Comparison of ENCODE assay signal across 12 mouse cellular contexts in genomic region chr7:68914344-68914743, GRCm38 (mm10).
DNase-seq lines count a peak whose midpoint lies in the region; ATAC-seq and TF ChIP-seq lines count a peak whose summit lies in the region.
"Had no signal": no experiment of that assay in that cellular context is flagged by ENCODE, and none has a peak within 500 bp of the region (broad histone marks: within the 10 kb centered on the region; RNA-seq: fewer than 3 reads in every experiment).

No protein-coding gene starts in this region.

- no peak overlapping the region for H3K4me3 ChIP-seq in forebrain, embryonic 14.5 days (ENCODE audit: low read depth, low read length)
- no peak overlapping the region for H3K4me3 ChIP-seq in forebrain, embryonic 12.5 days (replicated peaks)
- H3K4me3 ChIP-seq in midbrain, embryonic 11.5 days (ENCODE audit: low read depth, low read length): no peak overlapping the region
- H3K4me3 ChIP-seq in midbrain, embryonic 10.5 days: no peak overlapping the region
- no peak overlapping the region for H3K4me3 ChIP-seq in forebrain, postnatal 0 days (ENCODE audit: low read depth, low read length)
- H3K4me3 ChIP-seq: kidney, embryonic 15.5 days; limb, embryonic 15.5 days had no signal

- H3K9me3 ChIP-seq in forebrain, embryonic 14.5 days (replicated peaks; ENCODE audit: control insufficient read depth, low read length): no peaks in the 10 kb centered on the region
- H3K9me3 ChIP-seq in forebrain, embryonic 12.5 days: no peaks in the 10 kb centered on the region
- H3K9me3 ChIP-seq in midbrain, embryonic 11.5 days (ENCODE audit: control insufficient read depth, low read length): no peaks in the 10 kb centered on the region
- H3K9me3 ChIP-seq in midbrain, embryonic 10.5 days (replicated peaks): no peaks in the 10 kb centered on the region
- H3K9me3 ChIP-seq in forebrain, postnatal 0 days (ENCODE audit: low read length): no peaks in the 10 kb centered on the region
- H3K9me3 ChIP-seq: kidney, embryonic 15.5 days; limb, embryonic 15.5 days had no signal

- H3K9ac ChIP-seq in forebrain, embryonic 14.5 days (ENCODE audit: low read length): no peak overlapping the region
- H3K9ac ChIP-seq in forebrain, embryonic 12.5 days: no peak overlapping the region
- no peak overlapping the region for H3K9ac ChIP-seq in midbrain, embryonic 11.5 days (ENCODE audit: low read length)
- no peak overlapping the region for H3K9ac ChIP-seq in forebrain, postnatal 0 days
- H3K9ac ChIP-seq: kidney, embryonic 15.5 days; limb, embryonic 15.5 days had no signal

- no peak overlapping the region for H3K4me2 ChIP-seq in forebrain, embryonic 14.5 days (ENCODE audit: low read length)
- no peak overlapping the region for H3K4me2 ChIP-seq in forebrain, embryonic 12.5 days
- H3K4me2 ChIP-seq in midbrain, embryonic 11.5 days: no peak overlapping the region
- no peak overlapping the region for H3K4me2 ChIP-seq in forebrain, postnatal 0 days (ENCODE audit: low read depth)
- H3K4me2 ChIP-seq: kidney, embryonic 15.5 days; limb, embryonic 15.5 days had no signal

- H3K4me1 ChIP-seq in forebrain, embryonic 14.5 days (ENCODE audit: control insufficient read depth, insufficient read depth, low read length): no peaks in the 10 kb centered on the region
- H3K4me1 ChIP-seq in forebrain, embryonic 12.5 days: no peaks in the 10 kb centered on the region
- H3K4me1 ChIP-seq in midbrain, embryonic 11.5 days (ENCODE audit: control insufficient read depth, insufficient read depth, low read length): no peaks in the 10 kb centered on the region
- H3K4me1 ChIP-seq in midbrain, embryonic 10.5 days: peaks cover 8% of the 10 kb centered on the region; the same call in 1 of the 2 replicates
- H3K4me1 ChIP-seq in forebrain, postnatal 0 days (ENCODE audit: insufficient read depth): no peaks in the 10 kb centered on the region

- no peak for TF ChIP-seq CTCF in forebrain, postnatal 0 days (IDR thresholded peaks at IDR 0.05; ENCODE audit: low read depth)

- peak; percentile 66 for DNase-seq in forebrain, embryonic 14.5 days (ENCODE audit: low spot score)
- peak; percentile 56 for DNase-seq in midbrain, embryonic 11.5 days (ENCODE audit: low spot score, missing footprints)
- DNase-seq in midbrain, embryonic 10.5 days (ENCODE audit: low spot score): no peak
- peak; percentile 53 for DNase-seq in forebrain, postnatal 0 days
- DNase-seq in left cerebral cortex, postnatal 4 days: peak; percentile 29
- DNase-seq in adrenal gland, postnatal 14 days: no peak
- DNase-seq in spleen, adult 12 weeks (ENCODE audit: low spot score): no peak
- DNase-seq: adrenal gland, adult 2 months; B cell, adult 2 months had no signal

- no peaks in the 10 kb centered on the region for H3K36me3 ChIP-seq in forebrain, embryonic 14.5 days (ENCODE audit: control insufficient read depth, insufficient read depth, low read length)
- H3K36me3 ChIP-seq in forebrain, embryonic 12.5 days (replicated peaks): no peaks in the 10 kb centered on the region
- H3K36me3 ChIP-seq in midbrain, embryonic 11.5 days (ENCODE audit: control insufficient read depth, insufficient read depth, low read length): no peaks in the 10 kb centered on the region
- no peaks in the 10 kb centered on the region for H3K36me3 ChIP-seq in midbrain, embryonic 10.5 days
- no peaks in the 10 kb centered on the region for H3K36me3 ChIP-seq in forebrain, postnatal 0 days (ENCODE audit: insufficient read depth)
- H3K36me3 ChIP-seq: kidney, embryonic 15.5 days; limb, embryonic 15.5 days had no signal

- intact Hi-C loops in left cerebral cortex, postnatal 4 days (cut with DNase I): no loop called here

- no peaks in the 10 kb centered on the region for H3K27me3 ChIP-seq in forebrain, embryonic 14.5 days (replicated peaks; ENCODE audit: control insufficient read depth, insufficient read depth, low read length)
- no peaks in the 10 kb centered on the region for H3K27me3 ChIP-seq in forebrain, embryonic 12.5 days
- no peaks in the 10 kb centered on the region for H3K27me3 ChIP-seq in midbrain, embryonic 11.5 days (ENCODE audit: control insufficient read depth, insufficient read depth, low read length)
- H3K27me3 ChIP-seq in midbrain, embryonic 10.5 days (ENCODE audit: low read depth, poor library complexity, severe bottlenecking): no peaks in the 10 kb centered on the region
- H3K27me3 ChIP-seq in forebrain, postnatal 0 days (ENCODE audit: insufficient read depth, low read length): no peaks in the 10 kb centered on the region
- H3K27me3 ChIP-seq: kidney, embryonic 15.5 days; limb, embryonic 15.5 days had no signal

- WGBS in forebrain, embryonic 14.5 days: 41% methylated on average over 4 of the region's 4 CpGs
- WGBS in forebrain, embryonic 12.5 days: 78% methylated on average over 4 of the region's 4 CpGs
- 84% methylated on average over 4 of the region's 4 CpGs for WGBS in midbrain, embryonic 11.5 days
- 88% methylated on average over 4 of the region's 4 CpGs for WGBS in midbrain, embryonic 10.5 days
- 26% methylated on average over 4 of the region's 4 CpGs for WGBS in forebrain, postnatal 0 days

- peak; percentile 32; the same call in 1 of the 2 replicates for ATAC-seq in forebrain, embryonic 14.5 days
- ATAC-seq in forebrain, embryonic 12.5 days (ENCODE audit: low FRiP score): no peak
- ATAC-seq in midbrain, embryonic 11.5 days (ENCODE audit: low FRiP score): no peak
- peak; percentile 38 for ATAC-seq in forebrain, postnatal 0 days

- H3K27ac ChIP-seq in forebrain, embryonic 14.5 days (ENCODE audit: low read depth, low read length): no peak overlapping the region
- H3K27ac ChIP-seq in forebrain, embryonic 12.5 days: no peak overlapping the region
- H3K27ac ChIP-seq in midbrain, embryonic 11.5 days (ENCODE audit: low read depth, low read length): no peak overlapping the region
- H3K27ac ChIP-seq in midbrain, embryonic 10.5 days (replicated peaks): no peak overlapping the region
- no peak overlapping the region for H3K27ac ChIP-seq in forebrain, postnatal 0 days (ENCODE audit: low read depth, low read length)
- H3K27ac ChIP-seq: kidney, embryonic 15.5 days; limb, embryonic 15.5 days had no signal

Comparison
In these comparisons a context has a peak if more than half of its experiments do, and no peak if none do; other contexts are left out.
1. ATAC-seq: peak in forebrain, embryonic 14.5 days (single experiment) and forebrain, postnatal 0 days (single experiment); none in forebrain, embryonic 12.5 days (single experiment) and midbrain, embryonic 11.5 days (single experiment).
2. DNase-seq: peak in forebrain, embryonic 14.5 days (single experiment), midbrain, embryonic 11.5 days (single experiment), forebrain, postnatal 0 days (single experiment) and left cerebral cortex, postnatal 4 days (single experiment); none in midbrain, embryonic 10.5 days (single experiment), adrenal gland, postnatal 14 days (single experiment) and spleen, adult 12 weeks (single experiment).